Mouse (Mus musculus) thymus, postnatal 14 days (tissue): ENCODE measurements around the gene Gm12886.

ENCODE experiments used
- DNase-seq: peaks from one replicate; pipeline ENCODE4 v3.0.0; 2021

The Gm12886 gene

GRCm38 (mm10) chr4:121422999-121423398 is at the start of gene Gm12886:
TSS of gene Gm12886 (minus strand) at chr4:121423099.
- DNase-seq: no peak
